Mouse (Mus musculus) embryonic facial prominence, embryonic 13.5 days (tissue): ENCODE results near the gene Tnfaip8l2. TPM values are rescaled to one million over a fixed set of nuclear protein-coding genes. Genes with fewer than 3 reads are reported as not detected.
"Not testable (repeated sequence)": the region's sequence is repeated elsewhere in the genome, so short reads cannot be mapped to it uniquely, and the experiment has no call there.

ENCODE experiments used
- ATAC-seq: fragments of 200-750 bp; cut with Nextera tagmentation; 2 replicates; pipeline ENCODE4 v1.8.0; 2017; ENCODE audit warnings: low read depth; ENCODE audit not compliant: insufficient number of reproducible peaks, insufficient read depth, low FRiP score, low TSS enrichment
- H3K27ac ChIP-seq: fragments of 300-500 bp; sonication (generic); 2 replicates; pipeline ENCODE4 v1.5.1; 2015; ENCODE audit warnings: moderate library complexity, mild to moderate bottlenecking, inconsistent platforms
- H3K27me3 ChIP-seq: fragments of 300-500 bp; sonication (generic); 2 replicates; pipeline ENCODE4 v1.6.1; 2015; ENCODE audit warnings: mild to moderate bottlenecking, inconsistent platforms
- H3K36me3 ChIP-seq: fragments of 300-500 bp; sonication (generic); 2 replicates; pipeline ENCODE4 v1.6.1; 2015; ENCODE audit warnings: mild to moderate bottlenecking, inconsistent platforms
- H3K4me1 ChIP-seq: fragments of 300-500 bp; sonication (generic); 2 replicates; pipeline ENCODE4 v1.6.1; 2015; ENCODE audit warnings: inconsistent platforms
- H3K4me2 ChIP-seq: fragments of 300-500 bp; sonication (generic); 2 replicates; pipeline ENCODE4 v1.6.1; 2015; ENCODE audit warnings: moderate library complexity, mild to moderate bottlenecking, inconsistent platforms
- H3K4me3 ChIP-seq: fragments of 300-500 bp; sonication (generic); 2 replicates; pipeline ENCODE4 v1.5.1; 2015; ENCODE audit warnings: mild to moderate bottlenecking, inconsistent platforms
- H3K9ac ChIP-seq: fragments of 300-500 bp; sonication (generic); 2 replicates; pipeline ENCODE4 v1.6.1; 2015; ENCODE audit warnings: mild to moderate bottlenecking, inconsistent platforms
- H3K9me3 ChIP-seq: fragments of 300-500 bp; sonication (generic); 2 replicates; pipeline ENCODE4 v1.6.1; 2016; ENCODE audit warnings: inconsistent platforms
- WGBS: fragments of 180-500 bp; shearing (Covaris S2); methylation state at CpG from one replicate; pipeline ENCODE4 v1.1.7; 2015; ENCODE audit warnings: mixed read lengths; 5-methylcytosine and 5-hydroxymethylcytosine counted together
- microRNA-seq: library from miRNA; unstranded; fragments of <30 nt; microRNA quantifications from one replicate; pipeline ENCODE4, GENCODE M21; 2016
- polyA plus RNA-seq: library from polyadenylated mRNA; unstranded; fragments of >200 nt; fragmentation: Nextera tagmentation; extraction: Ambion mirVana; gene quantifications from 2 replicates; pipeline ENCODE4 v1.2.1, GENCODE M21; 2015

The Tnfaip8l2 gene
- polyA plus RNA-seq, 1 experiment from 2014 or later: 2.7 TPM

DNA sequence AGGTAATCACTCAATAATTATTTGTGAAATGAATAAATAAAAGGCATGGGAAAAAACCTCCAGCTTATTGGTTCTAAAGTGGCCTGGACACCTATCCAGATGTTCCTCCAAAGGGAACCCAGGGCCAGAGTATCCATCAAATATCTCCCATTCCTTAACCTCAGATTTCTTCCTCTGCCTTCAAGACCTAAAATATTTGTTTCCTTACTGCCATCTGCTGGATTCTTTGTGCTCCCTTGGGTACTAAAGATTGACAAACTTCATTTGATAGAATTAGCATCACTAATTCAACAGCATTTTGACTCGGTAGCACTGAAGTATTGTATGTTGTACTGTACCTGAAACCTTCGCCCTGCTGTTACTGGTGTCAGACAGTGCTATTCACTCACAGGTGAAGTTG lies 34.3 kb downstream of the Tnfaip8l2 start:
- Histone ChIP-seq H3K9ac (no peak overlapping the region), H3K4me2 (no peak overlapping the region), H3K9me3 (no peaks in the 10 kb centered on the region), H3K27me3 (no peaks in the 10 kb centered on the region), H3K27ac (no peak overlapping the region), H3K36me3 (no peaks in the 10 kb centered on the region), H3K4me3 (no peak overlapping the region), H3K4me1 (peaks cover 19% of the 10 kb centered on the region)
- no peak for ATAC-seq
- 60% methylated on average over 2 of the region's 2 CpGs for whole genome bisulfite sequencing

DNA sequence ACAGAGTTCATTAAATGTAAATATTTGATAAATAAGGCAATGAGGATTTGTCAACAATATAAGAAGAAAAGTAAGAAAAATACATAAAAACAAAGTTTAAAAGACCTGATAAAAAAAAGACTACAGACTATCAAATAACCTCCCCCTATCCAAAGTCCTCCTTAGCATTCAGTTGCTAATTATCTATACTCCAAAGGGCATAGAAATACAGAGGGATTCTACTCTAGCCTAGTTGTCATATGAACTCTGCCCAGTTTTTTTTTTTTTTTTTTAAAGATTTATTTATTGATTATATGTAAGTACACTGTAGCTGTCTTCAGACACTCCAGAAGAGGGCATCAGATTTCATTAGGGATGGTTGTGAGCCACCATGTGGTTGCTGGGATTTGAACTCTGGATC lies 34.9 kb downstream of the Tnfaip8l2 start:
- H3K9ac ChIP-seq: not testable (repeated sequence)
- H3K4me2 ChIP-seq: peak overlapping the region; percentile 69

DNA sequence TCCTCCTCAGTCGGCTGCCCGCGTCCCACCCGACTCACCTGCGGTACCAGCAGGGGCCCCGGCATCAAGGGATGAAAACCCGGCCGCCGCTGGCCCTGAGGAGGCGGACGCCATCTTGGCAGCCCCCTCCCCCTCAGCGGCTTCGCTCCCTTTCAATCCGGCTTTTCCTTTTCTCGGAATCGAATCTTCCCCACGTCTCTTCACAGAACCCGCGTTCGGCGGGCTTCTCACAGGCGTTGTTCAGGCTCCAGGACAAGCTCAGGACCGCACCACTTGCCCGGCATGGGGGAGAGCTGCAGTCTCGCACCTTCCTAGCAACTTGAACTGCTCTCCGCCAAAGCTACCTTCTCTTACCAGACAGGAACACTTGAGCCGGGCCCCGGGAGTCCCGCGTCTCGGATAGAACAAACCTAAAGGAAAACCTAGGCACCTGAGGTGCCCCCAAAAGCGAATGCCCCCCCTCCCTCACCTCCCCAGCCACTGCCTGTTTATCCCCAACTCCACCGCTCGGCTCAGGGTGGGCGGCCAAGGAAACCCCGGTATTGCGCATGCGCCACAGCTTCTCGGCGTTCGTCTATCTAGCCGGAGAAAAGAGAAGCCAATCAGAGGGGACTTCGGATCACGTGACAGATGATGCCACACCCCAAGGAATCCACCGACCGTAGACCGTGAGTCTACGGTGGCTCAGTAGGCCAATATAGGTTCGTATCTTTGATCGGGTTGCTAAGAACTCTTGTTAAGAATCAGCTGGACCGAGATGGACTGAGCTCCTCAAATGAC lies 35.6 kb downstream of the Tnfaip8l2 start, which contains the start of gene Pip5k1a:
Gene Pip5k1a (minus strand): TSS at position 593 of the 780 bp plus-strand sequence.
- WGBS: under 1% methylated on average over 51 of the region's 51 CpGs
- ATAC-seq: peak; percentile 88
- H3K4me2 ChIP-seq: peak within 1 kb of the TSS; percentile 77
- peak within 1 kb of the TSS; percentile 97 for H3K4me3 ChIP-seq
- H3K27me3 ChIP-seq: no peaks in the 10 kb centered on the region
- H3K4me1 ChIP-seq: peaks cover 11% of the 10 kb centered on the region
- H3K27ac ChIP-seq: peak within 1 kb of the TSS; percentile 89
- H3K9ac ChIP-seq: peak within 1 kb of the TSS; percentile 96
- no peaks in the 10 kb centered on the region for H3K9me3 ChIP-seq
- peaks cover 6% of the 10 kb centered on the region; the same call in 1 of the 2 replicates for H3K36me3 ChIP-seq

More for the DNA sequence above, 34.9 kb downstream of the Tnfaip8l2 start:
- ATAC-seq, H3K27ac ChIP-seq, H3K27me3 ChIP-seq, H3K36me3 ChIP-seq, H3K9me3 ChIP-seq: not testable (repeated sequence)
- Histone ChIP-seq H3K4me1 (peaks cover 13% of the 10 kb centered on the region), H3K4me3 (peak overlapping the region; percentile 97)

DNA sequence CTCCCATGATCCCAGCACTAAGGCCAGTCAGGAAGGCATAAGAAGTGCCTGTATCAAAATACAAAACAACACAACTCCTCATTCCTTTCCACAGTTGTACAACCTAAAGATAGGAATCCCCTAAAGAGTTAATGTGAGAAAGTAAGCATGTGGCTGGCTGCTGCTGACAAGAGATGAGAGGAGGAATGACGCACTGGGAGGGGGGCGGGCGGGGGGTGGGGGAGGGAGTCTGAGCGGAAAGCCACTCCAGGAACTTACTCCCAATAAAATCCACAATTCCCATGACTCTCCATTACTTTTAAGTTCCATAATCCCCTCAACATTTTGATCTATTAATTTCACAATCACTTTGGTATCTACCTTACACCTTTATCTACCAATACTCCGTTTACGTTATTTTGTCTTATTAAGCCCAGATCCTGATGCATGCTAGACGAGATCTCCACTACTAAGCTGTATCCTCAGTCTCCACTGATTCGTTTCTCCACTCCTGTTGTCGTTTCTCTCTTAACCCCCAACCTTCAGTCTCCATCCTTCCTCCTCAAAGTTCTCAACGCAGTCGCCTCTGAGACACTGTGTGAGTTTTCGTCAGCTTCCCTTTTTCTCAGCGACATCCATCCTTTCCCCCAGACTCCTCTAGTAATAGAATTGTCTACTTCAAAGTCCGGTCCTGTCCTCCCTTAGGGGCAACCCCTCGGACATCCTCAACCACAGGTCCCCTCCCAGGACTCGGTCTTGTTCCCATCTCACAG lies 36.4 kb downstream of the Tnfaip8l2 start:
- no peak for ATAC-seq
- peak overlapping the region; percentile 97 for H3K4me3 ChIP-seq
- under 1% methylated on average over 16 of the region's 16 CpGs for WGBS
- H3K27me3 ChIP-seq: no peaks in the 10 kb centered on the region
- peak overlapping the region; percentile 77 for H3K4me2 ChIP-seq
- peak overlapping the region; percentile 96 for H3K9ac ChIP-seq
- no peaks in the 10 kb centered on the region for H3K9me3 ChIP-seq
- H3K36me3 ChIP-seq: peaks cover 7% of the 10 kb centered on the region
- H3K27ac ChIP-seq: peak overlapping the region; percentile 89
- peaks cover 15% of the 10 kb centered on the region for H3K4me1 ChIP-seq

DNA sequence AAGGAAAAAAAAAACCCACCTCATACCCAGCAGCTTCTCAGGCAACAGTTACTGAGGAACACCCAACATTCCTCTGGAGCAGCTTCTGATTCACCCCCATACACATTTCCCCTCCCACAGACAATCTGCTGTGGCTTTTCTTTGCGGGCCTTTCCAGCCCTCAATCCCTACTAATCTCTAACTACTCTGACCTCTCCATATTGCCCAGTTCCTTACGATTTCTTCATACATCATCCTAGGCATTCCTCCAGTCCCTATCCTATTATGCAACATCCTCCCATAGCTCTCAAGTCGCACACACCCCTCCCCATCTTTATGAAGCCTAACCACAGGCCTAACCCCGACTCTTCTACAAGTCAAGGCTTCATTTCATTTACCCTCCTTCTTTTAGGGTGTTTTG lies 37.0 kb downstream of the Tnfaip8l2 start:
- Histone ChIP-seq H3K9ac (peak overlapping the region; percentile 96), H3K4me2 (peak overlapping the region; percentile 77), H3K27me3 (no peaks in the 10 kb centered on the region), H3K9me3 (no peaks in the 10 kb centered on the region), H3K4me1 (peaks cover 15% of the 10 kb centered on the region), H3K4me3 (peak overlapping the region; percentile 97), H3K27ac (no peak overlapping the region), H3K36me3 (peaks cover 8% of the 10 kb centered on the region)
- WGBS: 59% methylated on average over 4 of the region's 4 CpGs
- ATAC-seq: no peak

DNA sequence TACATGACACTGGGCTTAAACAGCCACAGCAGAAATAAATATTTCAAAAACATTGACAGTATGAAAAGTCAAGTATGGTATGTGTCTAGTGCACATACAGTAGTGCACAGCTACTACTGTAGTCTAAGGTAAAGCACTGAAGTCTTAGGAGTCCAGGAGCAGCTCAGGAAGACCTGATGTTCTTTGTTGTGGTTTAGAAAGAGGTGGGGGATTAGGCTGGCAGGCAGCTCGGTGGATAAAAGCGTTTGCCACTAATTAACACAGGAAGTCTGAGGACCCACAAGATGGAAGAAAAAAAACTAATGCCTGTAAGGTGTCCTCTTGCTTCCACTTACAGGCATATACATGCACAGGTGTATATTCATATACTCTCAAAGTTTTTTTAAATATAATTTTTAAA lies 41.3 kb downstream of the Tnfaip8l2 start:
- no peak overlapping the region for H3K27ac ChIP-seq
- no peak overlapping the region for H3K9ac ChIP-seq
- no peaks in the 10 kb centered on the region for H3K9me3 ChIP-seq
- H3K4me3 ChIP-seq: no peak overlapping the region
- ATAC-seq: no peak
- H3K4me1 ChIP-seq: peaks cover 15% of the 10 kb centered on the region
- WGBS: 35% methylated on average over 2 of the region's 2 CpGs
- H3K36me3 ChIP-seq: peaks cover 16% of the 10 kb centered on the region
- H3K27me3 ChIP-seq: no peaks in the 10 kb centered on the region
- no peak overlapping the region for H3K4me2 ChIP-seq

Small RNAs within 50 kb of the gene (microRNA-seq; reads per million reads assigned to microRNA genes)
- gene Mir8099-1: not detected

Other genes starting within 250 kb of the Tnfaip8l2 start
- gene Selenbp1, start 209.3 kb downstream of the Tnfaip8l2 start, polyA plus RNA-seq: 18.9 and 25.2 TPM in 2 replicates
- 10.8 and 11.3 TPM in 2 replicates for gene Rfx5, start 188.3 kb downstream of the Tnfaip8l2 start, polyA plus RNA-seq
- gene Pi4kb, start 167.6 kb downstream of the Tnfaip8l2 start, polyA plus RNA-seq: 23.4 and 26.5 TPM in 2 replicates
- gene Zfp687, start 126.9 kb downstream of the Tnfaip8l2 start, polyA plus RNA-seq: 22.2 and 25.1 TPM in 2 replicates
- 286 and 293 TPM in 2 replicates for gene Psmd4, start 99.7 kb downstream of the Tnfaip8l2 start, polyA plus RNA-seq
- 23.8 and 26.3 TPM in 2 replicates for gene Pip5k1a, start 35.4 kb downstream of the Tnfaip8l2 start, polyA plus RNA-seq
- 185 and 213 TPM in 2 replicates for gene Vps72, start 31.3 kb downstream of the Tnfaip8l2 start, polyA plus RNA-seq
- gene Tmod4, start 17.9 kb downstream of the Tnfaip8l2 start, polyA plus RNA-seq: 0.65 and 0.69 TPM in 2 replicates
- gene Scnm1, start 8.3 kb downstream of the Tnfaip8l2 start, polyA plus RNA-seq: 75.2 and 81.8 TPM in 2 replicates
- 17.0 and 19.3 TPM in 2 replicates for gene Lysmd1, start 8.3 kb downstream of the Tnfaip8l2 start, polyA plus RNA-seq
- gene Sema6c, start 18.1 kb upstream of the Tnfaip8l2 start, polyA plus RNA-seq: 9.4 and 10.1 TPM in 2 replicates
- 13.9 and 14.2 TPM in 2 replicates for gene Gabpb2, start 75.6 kb upstream of the Tnfaip8l2 start, polyA plus RNA-seq
- gene Cdc42se1, start 86.4 kb upstream of the Tnfaip8l2 start, polyA plus RNA-seq: 89.6 and 91.2 TPM in 2 replicates
- gene Mllt11, start 89.8 kb upstream of the Tnfaip8l2 start, polyA plus RNA-seq: 18.8 and 20.3 TPM in 2 replicates
- gene Gm128, start 99.2 kb upstream of the Tnfaip8l2 start, polyA plus RNA-seq: 0.46 and 0.61 TPM in 2 replicates
- gene Bnipl, start 108.8 kb upstream of the Tnfaip8l2 start, polyA plus RNA-seq: 4.9 and 6.2 TPM in 2 replicates
- gene Mindy1, start 139.0 kb upstream of the Tnfaip8l2 start, polyA plus RNA-seq: 41.4 and 42.9 TPM in 2 replicates
- gene Prune1, start 139.7 kb upstream of the Tnfaip8l2 start, polyA plus RNA-seq: 21.6 and 23.5 TPM in 2 replicates
- gene Anxa9, start 164.8 kb upstream of the Tnfaip8l2 start, polyA plus RNA-seq: 1.7 and 2.4 TPM in 2 replicates
- gene Cers2, start 172.4 kb upstream of the Tnfaip8l2 start, polyA plus RNA-seq: 168 and 170 TPM in 2 replicates
- gene Setdb1, start 214.8 kb upstream of the Tnfaip8l2 start, polyA plus RNA-seq: 49.8 and 51.5 TPM in 2 replicates